Mouse (Mus musculus) lung, postnatal 25 days (tissue): ENCODE results near the gene Cd79a.
"Not testable (repeated sequence)": the region's sequence is repeated elsewhere in the genome, so short reads cannot be mapped to it uniquely, and the experiment has no call there.

Experiments
- DNase-seq: peaks from one replicate; pipeline ENCODE4 v3.0.0; 2022; ENCODE audit warnings: low spot score

The Cd79a gene

GRCm38 (mm10) chr7:24885468-24886307 lies 11.5 kb upstream of the Cd79a start:
- no peak for DNase-seq

GRCm38 (mm10) chr7:24886308-24886633 lies 10.9 kb upstream of the Cd79a start:
- DNase-seq, result no peak

- DNase-seq, result no peak
Observed at GRCm38 (mm10) chr7:24887096-24887495, 10.1 kb upstream of the Cd79a start.

- no peak for DNase-seq
Observed at GRCm38 (mm10) chr7:24889431-24890220, 7.6 kb upstream of the Cd79a start.

GRCm38 (mm10) chr7:24890281-24891216 lies 6.6 kb upstream of the Cd79a start:
- peak; percentile 89 for DNase-seq

- DNase-seq, result no peak
Observed at GRCm38 (mm10) chr7:24891241-24892124, 5.7 kb upstream of the Cd79a start.

GRCm38 (mm10) chr7:24892125-24892583 lies 5.0 kb upstream of the Cd79a start:
- DNase-seq, result peak; percentile 18

- not testable (repeated sequence) for DNase-seq
Observed at GRCm38 (mm10) chr7:24895749-24896148, 1.4 kb upstream of the Cd79a start.

- no peak for DNase-seq
Observed at GRCm38 (mm10) chr7:24896269-24896668, 912 bp upstream of the Cd79a start.

- DNase-seq, result no peak
Observed at GRCm38 (mm10) chr7:24897959-24898358, 778 bp downstream of the Cd79a start.

- no peak for DNase-seq
Observed at GRCm38 (mm10) chr7:24901114-24901513, 3.9 kb downstream of the Cd79a start.

- DNase-seq, result peak; percentile 40
Observed at GRCm38 (mm10) chr7:24901842-24902241, 4.7 kb downstream of the Cd79a start.

- DNase-seq, result no peak
Observed at GRCm38 (mm10) chr7:24902264-24902629, 5.1 kb downstream of the Cd79a start.

GRCm38 (mm10) chr7:24902630-24903443 lies 5.7 kb downstream of the Cd79a start, which contains the start of gene Arhgef1:
Gene Arhgef1, plus strand, starts transcription at chr7:24902912.
- DNase-seq, result peak; percentile 77

GRCm38 (mm10) chr7:24903444-24903825 lies 6.3 kb downstream of the Cd79a start:
- no peak for DNase-seq

GRCm38 (mm10) chr7:24904070-24904483 lies 6.9 kb downstream of the Cd79a start:
- DNase-seq, result peak; percentile 99

GRCm38 (mm10) chr7:24904936-24905335 lies 7.8 kb downstream of the Cd79a start:
- peak; percentile 76 for DNase-seq

GRCm38 (mm10) chr7:24906551-24906950 lies 9.4 kb downstream of the Cd79a start:
- DNase-seq, result no peak

GRCm38 (mm10) chr7:24907211-24907748 lies 10.1 kb downstream of the Cd79a start:
- DNase-seq, result peak; percentile 79

- DNase-seq, result no peak
Observed at GRCm38 (mm10) chr7:24912480-24912879, 15.3 kb downstream of the Cd79a start.
